Mouse (Mus musculus) cerebellum, postnatal 36 days (tissue): ENCODE results near the gene 1700125H20Rik.

ENCODE experiments used
- DNase-seq, 2 experiments: peaks; one replicate each; pipeline ENCODE4 v3.0.0; 2021 to 2022; ENCODE audit warnings: mixed read lengths in 2 of 2

The 1700125H20Rik gene

DNA sequence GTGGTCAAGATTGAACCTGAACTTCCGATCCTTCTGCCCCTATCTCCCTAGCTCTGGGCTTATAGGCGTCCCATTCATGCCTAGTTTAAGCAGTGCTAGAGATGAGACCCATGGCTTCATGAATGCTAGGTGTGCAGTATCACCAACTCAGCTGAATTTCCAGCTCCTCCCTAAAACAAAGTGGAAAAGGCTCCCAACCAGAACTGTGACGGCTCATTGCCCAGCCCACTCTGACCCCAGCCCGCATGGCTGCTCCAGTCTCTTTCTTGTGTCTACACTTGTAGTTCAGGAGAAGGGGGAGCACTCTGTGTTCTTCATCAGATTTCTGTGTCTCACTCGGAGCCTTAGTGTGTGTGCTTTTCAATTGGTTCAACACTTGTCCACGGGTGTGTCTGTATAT is 14.6 kb downstream of the 1700125H20Rik start:
- DNase-seq = no peak

DNA sequence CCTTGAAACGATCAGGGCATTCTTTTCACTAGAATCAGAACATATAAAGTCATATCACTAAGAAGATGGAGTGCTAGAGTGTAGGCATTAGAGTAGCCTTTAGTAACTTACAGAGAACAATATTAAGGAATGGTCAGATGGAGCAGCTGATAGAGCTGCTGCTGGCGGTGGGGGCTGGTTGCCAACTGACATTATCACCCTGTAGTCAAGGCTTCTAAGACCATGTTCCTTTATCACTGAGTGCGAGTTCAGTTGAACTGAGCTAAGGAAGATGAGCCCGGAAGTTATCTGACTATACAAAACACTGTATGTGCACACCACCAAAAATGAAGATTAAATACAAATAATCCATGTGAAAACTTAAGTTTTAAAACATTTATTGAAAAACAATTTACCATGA is 18.9 kb downstream of the 1700125H20Rik start:
- no peak for DNase-seq

GRCm38 (mm10) chr11:85190741-85191140 is 20.5 kb downstream of the 1700125H20Rik start:
- DNase-seq = no peak

GRCm38 (mm10) chr11:85194206-85194605 is 24.0 kb downstream of the 1700125H20Rik start:
- DNase-seq = no peak

GRCm38 (mm10) chr11:85196046-85196445 is 25.8 kb downstream of the 1700125H20Rik start:
- no peak for DNase-seq

GRCm38 (mm10) chr11:85198906-85199305 is 28.7 kb downstream of the 1700125H20Rik start:
- no peak for DNase-seq

GRCm38 (mm10) chr11:85206231-85206630 is 36.0 kb downstream of the 1700125H20Rik start:
- DNase-seq = no peak

- DNase-seq = no peak
These were observed 40.9 kb downstream of the 1700125H20Rik start for GRCm38 (mm10) chr11:85211151-85211550.

DNA sequence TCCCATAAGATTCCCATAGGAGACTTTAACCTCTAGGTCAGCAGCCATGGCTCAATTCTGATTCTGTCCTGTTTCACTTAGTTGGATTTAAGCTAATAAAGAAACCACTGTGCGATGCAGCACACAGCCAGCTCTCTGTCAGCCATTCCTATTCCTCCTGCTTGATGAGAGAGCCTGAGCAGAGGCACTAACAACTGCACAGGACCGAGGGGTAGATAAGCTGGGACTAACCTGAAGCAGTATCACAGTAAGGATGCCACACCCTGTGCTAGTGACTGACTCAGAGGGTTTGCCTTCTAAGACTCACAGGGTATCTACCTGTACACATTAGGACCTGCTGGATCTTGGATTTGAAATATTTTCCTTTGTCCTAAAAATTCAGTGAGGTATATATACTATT is 43.0 kb downstream of the 1700125H20Rik start:
- DNase-seq = no peak

- DNase-seq = no peak
These were observed 44.5 kb downstream of the 1700125H20Rik start for GRCm38 (mm10) chr11:85214679-85215078.

DNA sequence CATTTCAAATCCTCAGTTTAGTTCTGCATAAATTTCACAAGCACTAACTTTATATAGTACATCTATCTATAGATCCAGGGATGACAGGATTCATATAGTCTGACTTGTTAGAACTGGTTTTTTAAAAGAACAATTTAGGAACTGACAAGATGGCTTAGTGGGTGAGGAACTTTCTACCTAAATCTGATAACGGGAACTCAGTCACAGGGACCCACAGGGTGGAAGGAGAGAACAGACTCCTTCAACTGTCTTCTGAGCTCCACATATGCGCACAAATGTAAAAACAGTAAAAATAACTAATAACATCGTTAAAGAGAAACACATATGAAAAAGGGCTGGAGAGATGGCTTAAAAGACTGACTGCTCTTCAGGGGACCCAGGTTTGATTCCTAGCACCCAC is 48.8 kb downstream of the 1700125H20Rik start:
- no peak for DNase-seq

GRCm38 (mm10) chr11:85222561-85222960 is 52.4 kb downstream of the 1700125H20Rik start:
- DNase-seq = no peak

DNA sequence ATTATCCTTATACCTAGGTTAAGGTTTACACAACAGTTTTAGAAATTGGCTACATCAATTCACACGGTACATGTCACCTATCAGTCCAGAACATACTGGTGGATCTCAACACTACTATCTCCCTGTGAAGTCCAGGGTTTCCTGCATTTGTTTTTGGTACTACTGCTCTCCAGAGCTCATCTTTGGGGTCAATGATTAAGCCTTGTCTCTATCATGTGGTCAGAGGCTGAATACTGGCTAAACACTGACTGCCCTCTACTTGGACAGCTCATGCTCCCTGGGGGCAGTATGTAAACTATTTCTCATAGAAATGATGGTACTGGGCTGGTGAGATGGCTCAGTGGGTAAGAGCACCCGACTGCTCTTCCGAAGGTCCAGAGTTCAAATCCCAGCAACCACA is 53.0 kb downstream of the 1700125H20Rik start:
- no peak for DNase-seq
